Mouse (Mus musculus) lung, adult 2 months (tissue): ENCODE results near the gene Pcgf1.
A peak's percentile ranks its signal among the peaks of the same experiment; 100 is the strongest.

Experiments used
- CTCF ChIP-seq: fragments of 200-500 bp; IDR thresholded peaks from 2 replicates; pipeline ENCODE4 v1.5.1; 2011; ENCODE audit warnings: mild to moderate bottlenecking, low read length, control low read depth; ENCODE audit not compliant: insufficient read depth
- POLR2A ChIP-seq: fragments of 200-500 bp; IDR thresholded peaks from 2 replicates; pipeline ENCODE4 v1.6.1; 2011; ENCODE audit warnings: low read depth, mild to moderate bottlenecking, control low read depth, low read length, borderline replicate concordance; ENCODE audit errors: extremely low read depth

GRCm38 (mm10) chr6:83074979-83075378, 2.7 kb upstream of the Pcgf1 start:
- 0 out of 2 replicates have a peak, but pooled peaks have one; percentile 1 for TF ChIP-seq CTCF
- no peak for TF ChIP-seq POLR2A
